Mouse (Mus musculus) testis, adult 2 months (tissue): ENCODE data around the gene Rsad1.

Source experiments
- CTCF ChIP-seq: fragments of 200-500 bp; IDR thresholded peaks from 2 replicates; pipeline ENCODE4 v1.5.1; 2012; ENCODE audit warnings: low read depth, mild to moderate bottlenecking, inconsistent platforms, low read length, moderate library complexity; ENCODE audit not compliant: control insufficient read depth, insufficient read depth, insufficient replicate concordance
- POLR2A ChIP-seq: fragments of 200-500 bp; IDR thresholded peaks from 2 replicates; pipeline ENCODE4 v1.6.1; 2012; ENCODE audit warnings: low read depth, mild to moderate bottlenecking, inconsistent platforms, low read length, moderate library complexity; ENCODE audit not compliant: control insufficient read depth

DNA sequence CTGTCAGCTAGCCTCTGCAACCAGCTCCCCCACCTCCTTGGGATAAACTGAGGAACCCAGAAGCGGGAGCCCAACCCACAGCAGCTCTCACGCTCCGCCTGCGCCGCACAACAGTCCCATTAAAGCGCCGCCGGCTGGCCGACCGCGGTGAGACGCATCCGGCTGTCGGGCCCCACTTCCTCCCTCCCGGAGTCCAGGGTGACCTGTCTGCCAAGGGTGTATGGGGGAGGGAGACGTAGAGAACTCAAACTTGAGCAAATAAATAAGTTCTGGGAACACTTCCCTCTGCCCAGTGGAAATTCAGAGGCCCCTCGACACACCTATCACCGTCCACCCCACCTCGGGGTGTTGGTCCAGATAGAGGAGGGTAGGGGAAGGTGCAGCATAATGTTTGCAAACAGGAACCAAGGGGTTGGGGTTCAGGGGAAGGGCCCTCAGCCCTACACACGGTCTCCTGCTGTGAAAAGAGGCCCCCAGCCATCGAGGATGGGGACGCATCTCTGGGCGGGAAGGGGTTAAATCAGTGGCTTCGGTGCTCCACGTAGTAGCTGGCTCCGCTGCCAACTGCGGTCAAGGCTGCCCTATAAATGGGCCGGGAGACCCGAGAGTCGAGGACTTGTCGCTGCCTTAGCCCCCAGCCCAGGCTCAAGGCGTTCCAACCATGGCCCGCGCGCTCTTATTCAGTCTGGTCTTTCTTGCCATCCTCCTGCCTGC lies 15.5 kb upstream of the Rsad1 start, which contains the start of gene Chad:
- TF ChIP-seq POLR2A (no peak), CTCF (no peak)
